Comparison of ENCODE assay signal across 21 mouse cellular contexts in the genomic region with DNA sequence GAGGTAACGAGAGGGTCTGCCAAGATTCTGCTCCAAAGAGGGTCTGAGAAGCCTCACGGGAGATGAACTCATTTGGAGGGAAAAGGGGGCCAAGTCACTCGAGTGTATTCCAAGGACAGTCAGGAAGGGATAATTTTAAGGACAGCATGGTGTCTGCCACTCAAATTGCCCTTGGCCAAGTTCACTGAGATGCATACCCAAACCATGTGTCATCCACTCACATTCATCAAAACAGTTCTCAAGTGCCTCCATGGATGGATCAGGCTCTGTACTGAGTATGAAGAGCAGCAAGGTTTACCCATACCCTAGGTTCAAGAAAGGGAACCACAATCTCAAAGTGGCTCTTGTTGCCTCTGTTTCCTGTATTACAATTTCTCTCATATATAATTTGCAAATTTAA. TPM values are rescaled to one million over a fixed set of nuclear protein-coding genes. Genes with fewer than 3 reads are reported as not detected.
DNase-seq lines count a peak whose midpoint lies in the region; TF ChIP-seq lines count a peak whose summit lies in the region.
"Had no signal": no experiment of that assay in that cellular context is flagged by ENCODE, and none has a peak within 500 bp of the region (broad histone marks: within the 10 kb centered on the region; RNA-seq: fewer than 3 reads in every experiment).

No protein-coding gene starts in this region.

- H3K4me1 ChIP-seq in cerebellum, adult 2 months (ENCODE audit: control insufficient read depth, insufficient read depth, low read length) = no peaks in the 10 kb centered on the region
- H3K4me1 ChIP-seq: forebrain, embryonic 10.5 days; forebrain, embryonic 13.5 days; heart, embryonic 13.5 days had no signal

- DNase-seq in adrenal gland, adult 2 months = peak; percentile 43
- no peak for DNase-seq in adrenal gland, postnatal 4 days (ENCODE audit: low spot score in 2 of 2)
- peak; percentile 62 for DNase-seq in heart, adult 11 months
- DNase-seq in heart, adult 18-20 months = no peak
- peak; percentile 34 for DNase-seq in Muller cell, postnatal 12 days (ENCODE audit: inconsistent ontology term)
- DNase-seq in cerebellum, adult 2 months = no peak
- DNase-seq: cerebellum, adult 11-12 months; cerebellum, adult 9-10 months; gastrocnemius, adult 2 months; gastrocnemius, postnatal 14 days; heart, adult 2 months; heart, postnatal 14 days; heart, postnatal 4 days; kidney, adult 18-20 months; kidney, adult 9 months had no signal

- no peak overlapping the region for H3K27ac ChIP-seq in cerebellum, adult 2 months (ENCODE audit: insufficient read depth, low read length)
- H3K27ac ChIP-seq: forebrain, embryonic 10.5 days; forebrain, embryonic 13.5 days; gastrocnemius, adult 2 months; heart, adult 2 months; heart, embryonic 10.5 days; heart, embryonic 13.5 days; hindbrain, embryonic 14.5 days; hindbrain, postnatal 0 days had no signal

- no peaks in the 10 kb centered on the region; the same call in 1 of the 2 replicates for H3K27me3 ChIP-seq in cerebellum, adult 2 months (ENCODE audit: control insufficient read depth, insufficient read depth, low read length)
- H3K27me3 ChIP-seq: forebrain, embryonic 13.5 days; heart, embryonic 13.5 days had no signal

- WGBS in cerebellum, adult 2 months = 24% methylated on average over 3 of the region's 3 CpGs

- H3K4me3 ChIP-seq in cerebellum, adult 2 months (replicated peaks; ENCODE audit: insufficient read depth, low read depth, low read length) = no peak overlapping the region
- H3K4me3 ChIP-seq: forebrain, embryonic 10.5 days; forebrain, embryonic 13.5 days; gastrocnemius, adult 2 months; heart, adult 2 months; heart, embryonic 10.5 days; heart, embryonic 13.5 days had no signal

- TF ChIP-seq POLR2A in cerebellum, adult 2 months (IDR thresholded peaks at IDR 0.05; ENCODE audit: borderline replicate concordance, insufficient read depth, low read length) = no peak

- TF ChIP-seq CTCF in cerebellum, adult 2 months (IDR thresholded peaks at IDR 0.05; ENCODE audit: borderline replicate concordance, insufficient read depth, low read depth, low read length) = no peak

RNA-seq across cellular contexts. Expression of a gene that starts 31.6 kb away (rescaled TPM):
- total RNA-seq in adrenal gland, adult 2 months (2021) = 10 to 100 TPM; 25.5 to 30.4 TPM
- polyA plus RNA-seq in adrenal gland, adult 2 months (2012; rRNA removed) = 280 and 358 TPM in 2 replicates
- 10 to 100 TPM; 31.3 to 33.9 TPM for total RNA-seq in adrenal gland, postnatal 4 days (2021)
- total RNA-seq in heart, adult 18-20 months (2021) = 1 to 10 TPM; 8.2 TPM
- 19.3 and 19.8 TPM in 2 replicates for polyA plus RNA-seq in cerebellum, adult 2 months (2012; rRNA removed)

Comparison
In these comparisons a context has a peak if more than half of its experiments do, and no peak if none do; other contexts are left out.
1. DNase-seq: peak in adrenal gland, adult 2 months (single experiment), heart, adult 11 months (single experiment) and Muller cell, postnatal 12 days (single experiment); none in adrenal gland, postnatal 4 days (0 of 2), heart, adult 18-20 months (0 of 2) and cerebellum, adult 2 months (0 of 2).